Mouse (Mus musculus) right cerebral cortex, adult 2 months (tissue): ENCODE measurements around the gene Trmt44.

Source experiments
- DNase-seq, 2 experiments: peaks; one replicate each; pipeline ENCODE4 v3.0.0; 2021 to 2022; ENCODE audit warnings: low spot score in 2 of 2

Gene Trmt44

DNA sequence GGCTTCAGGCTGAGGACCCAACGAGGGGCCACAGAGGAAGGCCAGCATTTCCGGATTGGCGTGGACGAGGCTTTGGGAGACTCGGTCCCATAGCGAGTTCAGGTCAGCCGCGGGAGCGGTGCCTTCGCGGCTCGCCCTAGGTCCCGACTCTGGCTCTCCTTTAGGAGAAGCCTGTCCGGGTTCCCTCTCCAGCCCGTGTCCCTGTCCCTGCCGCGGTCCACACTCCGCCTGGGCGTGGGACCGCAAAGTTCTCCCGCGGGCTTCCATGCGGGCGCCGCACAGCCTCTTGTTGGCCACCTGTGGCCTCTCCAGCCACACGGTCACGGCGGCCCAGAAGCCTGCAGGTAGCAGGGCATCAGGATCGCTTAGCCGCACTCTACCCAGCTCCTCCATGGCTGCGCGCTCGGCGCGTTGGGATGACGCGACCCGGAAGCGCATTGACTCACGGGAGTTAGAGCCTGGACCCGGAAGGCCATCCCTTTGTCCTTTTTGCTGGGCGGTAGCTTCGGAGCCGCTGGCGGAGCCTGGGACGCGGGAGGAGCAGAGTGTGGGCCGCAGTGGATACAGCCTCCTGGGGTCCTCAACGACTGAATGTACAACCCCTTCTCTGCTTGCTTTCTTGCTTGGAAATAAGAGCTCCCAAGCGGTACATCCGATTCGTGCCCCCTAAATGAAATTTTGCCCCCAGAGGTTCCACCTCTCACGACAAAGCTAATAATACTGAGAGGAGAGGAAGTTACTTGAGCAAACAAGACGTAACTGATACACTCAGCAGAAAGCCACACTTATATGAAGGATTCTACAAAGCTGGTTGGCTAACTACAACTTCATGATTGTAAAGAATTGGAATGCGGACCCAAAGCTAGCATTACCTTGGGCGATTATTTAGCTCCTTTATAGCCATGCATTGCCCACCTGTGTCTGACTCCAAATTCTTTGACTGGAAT is at the start of gene Trmt44:
Trmt44 (minus strand) TSS at position 418 of the 947 bp plus-strand sequence.
- DNase-seq, result peak; percentile 95

DNA sequence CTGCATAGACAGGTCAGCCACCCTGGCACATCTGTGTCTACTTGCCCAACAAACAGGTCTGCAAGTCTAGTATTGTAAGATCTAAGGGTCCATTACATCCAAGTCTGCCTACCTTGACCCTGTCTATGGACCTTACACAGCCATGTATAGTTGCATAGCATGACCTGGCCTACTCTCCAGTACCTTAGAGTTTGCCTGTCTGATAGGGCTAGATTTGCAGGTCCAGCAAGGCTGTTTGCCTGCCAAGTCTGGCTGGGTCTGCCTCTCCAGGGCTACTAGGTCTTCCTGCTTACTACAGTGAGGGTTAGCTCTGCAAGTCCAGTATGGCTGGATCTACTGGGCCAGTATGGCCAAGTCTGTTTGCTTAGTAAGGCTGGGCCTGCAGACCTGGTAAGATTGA is 49.0 kb upstream of the Trmt44 start:
- no peak for DNase-seq

DNA sequence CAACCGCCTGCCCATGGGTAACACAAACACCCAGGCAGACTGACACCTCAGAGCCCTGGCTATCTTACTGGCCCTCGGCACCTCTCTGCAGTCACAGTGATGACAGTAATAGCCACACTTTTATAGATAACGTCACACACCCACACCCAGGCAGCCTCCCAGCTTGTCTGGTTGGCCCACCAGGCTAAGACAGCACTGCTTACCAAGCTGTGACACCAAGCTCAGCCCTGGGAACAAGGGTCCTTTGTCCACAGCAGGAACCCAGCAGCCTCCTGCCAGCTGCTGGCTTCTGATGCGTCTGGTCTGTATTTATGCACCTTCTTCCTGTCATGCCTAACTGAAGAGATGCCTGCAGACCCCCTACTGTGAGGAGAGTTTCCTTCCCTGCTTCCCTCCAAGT is 46.2 kb upstream of the Trmt44 start:
- no peak for DNase-seq

DNA sequence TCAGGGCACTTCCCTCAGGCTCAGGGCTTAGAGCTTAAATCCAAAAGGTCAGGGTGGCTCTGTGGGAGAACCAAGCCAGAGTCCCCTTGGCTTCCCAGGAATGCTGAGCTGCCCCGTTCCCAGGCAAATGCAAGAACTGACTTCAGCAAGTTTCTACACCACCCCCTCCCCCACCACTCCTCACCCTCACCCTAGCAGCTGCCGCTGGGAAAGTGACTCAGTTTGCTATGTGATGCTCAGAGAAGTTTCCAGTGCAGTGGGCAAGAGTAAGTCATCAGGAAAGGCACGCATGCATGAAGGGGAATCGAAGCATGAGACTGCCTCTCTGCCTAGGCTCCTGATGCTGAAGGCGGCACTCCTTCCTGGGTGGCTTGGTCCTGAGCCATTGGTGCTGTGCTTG is 42.1 kb upstream of the Trmt44 start:
- DNase-seq, result no peak

DNA sequence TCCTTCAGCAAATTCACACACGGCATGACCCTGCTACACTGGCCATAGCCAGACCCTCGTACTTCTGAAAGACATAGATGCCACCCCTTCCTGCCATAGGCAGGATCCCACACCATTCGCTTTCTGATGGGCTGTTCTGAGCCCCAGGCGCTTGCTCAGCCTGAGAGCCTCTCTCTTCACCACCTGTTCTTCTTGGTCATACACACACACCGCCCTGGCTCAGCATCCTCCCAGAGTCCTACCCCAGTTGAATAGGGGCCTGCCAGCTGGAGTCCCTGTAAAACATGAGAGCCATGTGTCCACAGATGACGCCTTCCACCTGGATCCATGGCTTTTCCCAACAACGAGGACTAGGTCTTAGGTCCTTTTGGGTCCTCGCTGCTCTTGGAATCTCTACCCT is 37.9 kb upstream of the Trmt44 start:
- DNase-seq, result no peak

DNA sequence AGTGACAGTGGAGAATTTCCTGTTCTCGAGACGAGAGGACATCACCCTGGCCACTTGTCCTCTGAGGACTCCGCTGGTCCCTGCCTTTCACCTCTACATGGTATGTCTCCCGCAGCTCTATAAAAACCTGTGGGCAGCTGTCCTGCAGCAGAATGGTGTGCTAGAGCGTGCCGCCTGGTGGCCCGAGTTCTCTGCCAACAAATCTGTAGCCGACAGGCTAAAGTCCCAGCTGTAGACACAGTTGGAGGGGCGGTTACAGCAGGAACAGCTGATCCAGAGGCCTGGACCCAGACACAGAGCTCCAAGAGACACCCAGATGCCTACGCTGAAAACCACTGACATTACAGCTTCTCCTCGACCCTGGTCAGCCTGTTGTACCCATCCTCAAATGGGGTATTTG is 37.0 kb upstream of the Trmt44 start:
- DNase-seq, result no peak

DNA sequence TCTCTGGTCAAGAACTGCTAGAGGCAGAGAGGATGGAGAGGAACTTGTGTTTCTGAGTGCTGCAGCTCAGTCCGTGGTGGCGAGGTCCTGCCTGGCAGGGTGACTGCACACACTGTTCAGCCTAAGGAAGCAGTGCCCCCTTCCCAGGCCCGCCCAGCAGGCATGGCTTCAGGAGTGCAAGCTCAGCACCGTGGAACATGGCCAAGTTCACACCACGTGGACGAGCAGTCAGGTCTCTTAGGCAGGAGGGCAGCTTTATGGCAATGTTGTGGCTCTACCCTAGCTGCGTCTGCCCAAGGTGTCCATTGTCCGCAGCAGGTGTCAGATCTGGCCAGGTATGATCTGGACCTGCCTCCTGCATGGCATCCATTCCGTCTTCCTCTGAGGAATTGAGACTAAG is 36.3 kb upstream of the Trmt44 start:
- DNase-seq, result no peak

DNA sequence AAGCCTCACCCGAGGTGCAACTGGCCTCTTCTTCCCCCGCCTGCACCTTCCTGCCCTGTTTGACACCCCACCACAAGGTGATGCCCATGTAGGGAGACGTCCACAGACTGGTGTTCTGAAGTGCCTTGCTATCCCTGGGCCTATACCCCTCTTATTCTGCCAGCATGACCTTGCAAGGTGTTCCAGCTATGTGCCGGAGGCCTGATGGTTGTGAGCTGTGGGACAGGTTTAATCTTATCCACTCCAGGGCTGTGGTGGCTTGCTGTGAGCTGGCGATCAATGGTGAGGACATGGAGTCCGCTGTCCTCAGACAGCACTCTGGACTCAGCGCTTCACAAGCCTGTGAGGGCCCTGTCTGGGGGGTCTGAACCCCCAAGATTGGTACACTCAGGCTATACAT is 35.5 kb upstream of the Trmt44 start:
- DNase-seq, result no peak

DNA sequence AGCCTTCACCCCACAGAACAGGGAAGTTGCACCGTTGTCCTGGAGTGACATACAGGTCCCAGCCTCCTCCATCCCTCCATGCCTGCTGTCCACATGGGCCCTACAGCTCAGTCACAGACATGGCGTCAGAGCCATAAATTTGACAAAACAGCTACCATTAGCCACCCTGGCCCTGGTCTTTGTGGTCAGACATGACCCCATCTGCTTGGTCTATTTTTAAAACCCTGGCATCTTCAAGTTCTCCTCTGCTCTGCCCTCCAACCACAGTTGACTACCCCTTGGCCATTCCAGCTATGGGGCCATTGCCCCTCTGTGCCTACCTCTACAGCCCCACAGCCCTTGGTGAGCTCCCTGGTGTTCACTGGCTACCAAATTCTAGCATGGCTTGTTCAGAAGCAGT is 35.1 kb upstream of the Trmt44 start:
- no peak for DNase-seq

DNA sequence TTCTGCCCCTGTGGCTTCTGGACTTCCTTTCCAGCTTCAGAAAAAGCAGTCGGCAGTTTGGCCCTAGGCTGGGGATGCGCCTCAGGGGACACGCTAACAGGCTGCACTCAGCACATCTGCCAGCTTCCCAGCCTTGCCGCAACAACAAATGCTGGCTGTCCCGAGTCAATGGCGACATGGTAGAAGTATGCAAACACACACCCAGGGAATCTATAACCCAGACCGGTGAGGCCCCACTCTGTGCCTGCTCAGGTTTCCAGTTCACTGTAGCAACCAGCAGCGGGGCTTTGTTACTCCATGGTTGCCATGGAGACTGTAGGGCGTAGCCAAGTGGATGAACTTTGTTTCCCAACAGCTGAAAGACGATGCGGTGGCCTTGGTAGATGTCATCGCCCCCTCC is 34.5 kb upstream of the Trmt44 start:
- DNase-seq, result no peak

DNA sequence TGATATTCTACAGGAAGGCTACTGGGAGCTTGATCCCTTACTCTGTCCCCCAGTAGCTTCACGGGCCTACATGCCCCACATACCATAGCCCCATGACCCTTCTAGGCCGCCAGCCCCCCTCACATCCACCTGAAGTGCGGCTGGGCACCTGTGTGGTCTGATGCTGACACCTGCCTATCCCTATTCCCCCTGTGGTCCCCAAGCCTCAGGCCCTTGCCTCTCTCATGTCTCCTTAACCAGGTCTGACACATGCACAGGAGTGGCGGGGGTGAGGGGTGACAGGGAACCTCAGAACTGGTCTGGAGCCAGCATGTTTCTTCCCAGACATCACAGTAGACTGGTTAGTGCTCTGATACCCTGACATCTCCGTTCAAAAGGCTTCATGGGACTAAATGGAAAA is 33.7 kb upstream of the Trmt44 start:
- DNase-seq, result no peak

DNA sequence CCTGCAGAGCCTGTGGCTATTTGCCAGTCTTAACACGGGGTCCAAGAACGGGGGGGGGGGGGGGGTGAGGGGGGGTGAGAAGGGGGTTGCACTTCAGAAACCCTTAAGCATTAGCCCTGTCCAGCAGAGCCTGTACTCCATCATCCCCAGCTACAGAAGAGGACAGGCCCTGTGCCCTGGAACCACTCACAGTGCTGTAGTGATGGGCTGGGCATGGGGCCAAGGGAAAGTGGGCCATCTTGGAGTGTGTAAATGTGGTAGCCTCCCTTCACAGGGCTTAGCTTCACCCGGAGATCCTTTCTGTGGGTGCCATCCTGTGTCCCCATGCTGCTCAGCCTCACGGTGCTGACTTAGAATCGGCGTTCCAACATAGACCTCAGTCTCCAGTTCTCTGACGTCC is 32.9 kb upstream of the Trmt44 start:
- DNase-seq, result no peak

DNA sequence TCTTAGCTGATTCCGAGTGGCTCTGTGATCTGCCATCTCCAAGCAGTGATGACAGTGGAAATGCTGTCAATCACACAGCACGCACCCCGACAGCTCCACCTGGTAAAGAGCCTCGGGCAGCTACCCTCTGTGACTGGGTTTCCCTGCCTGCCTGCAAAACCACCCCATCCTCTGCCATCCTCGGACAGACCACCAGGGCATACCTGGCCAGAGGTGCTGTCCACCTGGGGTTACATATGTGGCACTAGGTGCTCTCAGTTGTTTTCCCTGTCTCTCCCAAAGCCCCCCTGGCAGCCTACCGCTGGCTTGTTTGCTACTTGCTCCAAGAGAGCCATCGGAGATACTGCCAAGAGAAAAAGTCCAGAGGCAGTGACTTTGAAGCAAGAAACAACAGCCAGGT is 31.9 kb upstream of the Trmt44 start:
- DNase-seq, result no peak

DNA sequence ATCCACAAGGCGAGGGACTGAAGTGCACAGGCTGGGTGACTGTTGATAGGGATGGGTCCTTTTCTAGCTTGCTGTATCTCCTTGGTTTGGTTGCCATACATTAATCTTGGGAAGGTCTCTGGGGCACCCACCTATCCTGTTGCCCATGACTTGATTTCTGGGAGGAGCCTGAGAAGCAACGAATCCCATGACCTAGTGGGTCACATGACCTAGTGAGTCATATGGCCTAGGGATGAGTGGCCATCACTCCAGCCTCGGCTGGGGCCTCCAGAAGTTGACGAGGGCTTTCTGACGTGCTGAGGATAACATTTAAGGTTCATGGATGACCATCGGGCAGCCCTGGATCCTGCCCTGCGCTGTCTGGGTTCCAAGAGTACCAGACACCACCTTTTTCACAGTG is 30.5 kb upstream of the Trmt44 start:
- DNase-seq, result no peak

DNA sequence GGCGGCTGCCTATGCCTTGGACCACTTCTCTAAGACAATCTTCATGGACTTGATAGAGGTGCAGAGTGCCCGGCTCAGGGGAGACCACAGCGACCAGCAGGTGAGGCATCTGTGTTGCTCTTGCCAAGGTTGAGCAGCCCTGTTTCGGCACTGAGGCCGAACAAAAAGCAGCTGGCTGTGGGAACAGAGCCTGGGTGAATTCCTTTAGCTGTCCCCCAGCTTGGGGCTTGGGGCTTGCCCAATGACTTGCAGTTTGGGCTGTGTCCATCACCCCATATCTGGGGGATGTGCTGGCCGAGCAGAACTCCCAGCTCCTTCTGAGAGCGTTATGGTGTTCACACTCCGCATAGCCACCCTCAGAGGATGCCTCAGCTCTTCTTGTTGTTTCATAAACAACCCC is 26.7 kb upstream of the Trmt44 start:
- DNase-seq, result no peak

DNA sequence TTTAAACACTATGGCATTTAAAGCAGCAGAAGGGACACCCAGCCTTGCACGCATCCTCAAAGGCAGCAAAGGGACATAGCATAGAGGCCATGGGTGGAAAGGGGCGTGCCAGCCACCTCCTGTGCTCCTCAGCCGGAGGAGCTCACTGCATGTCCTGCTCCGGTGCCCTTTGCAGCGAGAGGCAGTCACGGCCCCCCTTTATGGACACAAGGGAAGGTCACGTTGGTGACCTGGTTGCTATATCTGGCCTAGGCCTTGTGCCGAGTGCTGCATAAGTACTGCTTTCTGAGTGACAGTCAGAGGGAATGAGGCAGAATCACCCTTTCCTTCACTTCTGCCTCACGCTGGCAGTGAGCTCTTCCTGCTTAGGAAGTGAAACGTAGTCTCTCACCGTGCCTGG is 25.4 kb upstream of the Trmt44 start:
- no peak for DNase-seq

DNA sequence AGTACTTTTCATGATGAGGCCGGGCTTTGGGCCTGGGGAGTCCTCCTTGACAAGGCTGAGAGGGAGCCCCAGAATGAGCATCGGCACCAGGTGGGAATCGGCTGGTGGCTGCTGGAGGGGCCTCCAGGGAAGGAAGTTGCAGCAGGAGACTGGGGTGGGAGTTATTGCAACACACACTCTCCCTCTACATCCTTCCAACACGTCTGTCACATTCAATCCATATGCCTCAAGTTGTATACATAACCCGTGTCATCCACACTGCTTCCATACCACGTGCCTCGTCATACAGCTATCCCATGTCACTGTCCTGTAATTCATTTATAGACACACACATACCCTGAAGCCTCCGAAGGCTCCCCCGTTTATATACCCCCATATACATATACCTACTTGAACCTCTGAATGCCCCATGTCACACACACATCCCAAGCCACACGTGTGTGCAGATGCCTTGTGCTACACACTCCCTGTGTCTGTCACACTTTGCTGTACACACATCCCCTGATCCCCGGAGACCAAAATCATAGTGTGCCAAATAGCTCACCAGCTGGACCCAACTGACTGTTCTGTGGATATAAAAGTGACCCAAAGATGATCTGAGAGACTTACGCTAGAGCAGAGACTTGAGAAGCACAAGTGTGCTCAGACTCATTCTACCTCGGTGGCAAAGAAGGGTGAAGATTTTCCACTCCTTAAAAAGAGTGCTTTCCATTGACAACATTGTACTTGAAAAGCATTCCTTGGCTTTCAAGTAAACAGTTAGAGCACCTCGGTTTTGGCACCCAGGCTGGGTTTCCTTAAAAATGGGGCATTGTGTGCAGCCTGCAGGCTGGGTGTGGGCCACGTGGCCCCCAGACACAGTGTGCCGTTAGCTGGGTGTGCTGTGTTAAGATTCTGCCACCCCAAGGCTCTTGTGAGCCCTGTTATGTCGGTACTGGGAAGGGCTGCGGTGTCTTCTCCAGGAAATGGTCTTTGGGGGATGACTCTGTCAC is 21.6 kb upstream of the Trmt44 start:
- no peak for DNase-seq

DNA sequence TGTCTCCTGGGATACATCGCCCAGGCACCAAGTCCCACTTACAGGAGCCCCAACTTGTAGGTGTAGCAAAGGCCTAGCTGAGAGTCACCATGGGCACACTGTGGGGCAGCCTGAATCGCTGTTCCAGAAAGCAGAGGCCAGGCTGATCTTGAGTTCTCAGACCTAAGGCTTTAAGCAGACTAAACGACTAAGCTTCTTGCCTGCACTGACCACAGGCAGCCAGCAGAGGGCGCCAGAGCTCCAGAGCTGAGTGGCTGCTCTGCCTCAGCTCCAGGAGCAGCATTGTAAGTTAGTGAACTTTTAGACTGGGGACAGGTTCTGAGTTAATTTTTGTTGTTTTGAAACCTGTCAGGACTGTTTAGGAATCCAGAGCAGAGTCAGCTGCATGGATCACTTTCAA is 20.8 kb upstream of the Trmt44 start:
- DNase-seq, result peak; percentile 78 to 79

DNA sequence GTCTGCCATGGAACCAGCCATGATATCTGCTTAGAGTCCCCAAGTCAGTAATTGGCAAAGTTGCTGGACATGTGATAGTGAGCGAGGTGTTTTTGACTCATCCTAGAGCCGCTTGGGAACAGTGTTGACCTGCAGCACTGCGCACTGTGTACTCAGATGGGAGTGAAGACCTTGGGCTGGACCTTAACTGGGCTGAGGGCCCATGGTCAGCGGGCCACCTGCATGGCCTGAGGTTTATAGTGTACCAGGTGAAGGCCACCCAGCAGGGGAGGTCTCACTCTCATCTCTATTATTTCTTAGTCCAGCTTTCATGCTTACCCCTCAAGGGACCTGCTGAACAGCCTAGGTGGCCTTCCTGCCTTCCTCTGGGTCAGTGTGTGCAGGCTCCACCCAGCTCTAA is 19.9 kb upstream of the Trmt44 start:
- no peak for DNase-seq

DNA sequence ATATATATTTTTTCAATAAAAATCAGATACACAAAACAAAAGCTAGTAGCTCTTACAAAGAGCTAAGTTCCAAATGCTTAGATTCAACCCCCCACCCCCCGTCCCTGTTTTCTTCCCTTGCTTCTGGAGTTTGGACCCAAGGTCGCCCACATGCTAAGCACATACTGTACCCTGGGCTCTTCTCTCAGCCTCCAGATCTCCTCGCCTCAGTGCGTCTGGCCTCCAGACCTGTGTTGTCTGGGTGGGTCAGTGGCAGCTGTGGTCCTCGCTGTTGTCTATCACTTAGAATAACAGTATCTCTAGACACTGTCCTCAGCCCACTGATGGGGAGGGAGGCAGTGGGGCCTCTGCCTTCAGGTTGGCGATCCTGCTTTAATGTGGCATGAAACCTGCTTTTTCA is 18.4 kb upstream of the Trmt44 start:
- DNase-seq, result no peak

DNA sequence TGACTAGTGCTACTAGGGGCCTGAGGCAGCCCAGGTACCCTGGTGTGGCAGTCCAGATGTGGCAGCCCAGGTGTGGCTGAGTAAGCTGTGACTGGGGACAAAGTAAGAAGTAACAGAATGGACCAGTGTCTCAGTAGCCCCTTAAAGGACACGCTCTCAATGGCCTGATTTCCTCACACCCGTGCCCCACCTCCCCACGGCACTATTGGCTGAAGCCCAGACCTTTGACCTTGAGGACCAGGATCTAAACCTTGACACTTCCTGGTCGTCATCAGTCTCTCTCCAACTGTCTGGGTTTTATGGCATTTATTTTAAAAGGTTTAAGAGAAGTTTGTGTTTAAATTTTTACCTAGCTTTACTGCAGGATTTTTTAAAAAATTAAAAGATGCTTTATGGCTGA is 18.0 kb upstream of the Trmt44 start:
- no peak for DNase-seq

DNA sequence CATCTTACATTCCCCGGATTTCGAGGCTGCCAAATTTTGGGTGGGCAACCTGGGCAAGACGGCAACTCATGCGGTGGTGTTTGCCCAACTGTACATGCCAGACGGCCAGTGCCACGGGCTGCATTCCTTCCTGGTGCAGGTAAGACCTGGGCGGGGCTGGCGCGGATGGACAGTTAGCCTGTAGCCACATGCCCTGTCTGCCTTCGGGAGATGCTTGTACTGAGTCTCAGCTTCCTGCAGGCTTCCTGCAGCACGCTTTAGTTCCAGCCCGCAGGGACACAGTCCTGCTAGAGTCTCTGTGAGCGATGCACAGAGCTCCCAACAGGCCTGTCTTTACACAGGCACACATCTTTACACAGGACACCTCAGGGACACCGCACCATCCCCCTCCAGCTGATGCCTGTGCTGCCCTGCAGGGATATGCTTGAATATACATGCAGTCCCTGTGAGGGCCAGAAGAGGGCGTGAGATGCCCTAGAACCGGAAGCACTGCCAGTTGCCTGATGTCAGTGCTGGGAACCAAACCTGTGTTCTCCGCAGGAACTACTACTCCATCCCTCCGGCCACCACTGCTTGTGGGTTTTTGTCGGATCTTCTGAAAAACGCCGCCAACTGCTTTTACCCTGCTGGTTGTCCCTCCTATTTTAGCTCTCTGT is 17.3 kb upstream of the Trmt44 start:
- no peak for DNase-seq
